Mouse (Mus musculus) lung, postnatal 0 days (tissue): Measurements from ENCODE around the gene Tmem201.
A peak's percentile ranks its signal among the peaks of the same experiment; 100 is the strongest.

ENCODE experiments used
- CTCF ChIP-seq: IDR thresholded peaks from 2 replicates; pipeline ENCODE4 v1.5.1; 2016; ENCODE audit warnings: antibody characterized with exemption, mild to moderate bottlenecking
- EP300 ChIP-seq: IDR thresholded peaks from 2 replicates; pipeline ENCODE4 v1.6.1; 2016; ENCODE audit warnings: antibody characterized with exemption, mild to moderate bottlenecking, control low read depth

DNA sequence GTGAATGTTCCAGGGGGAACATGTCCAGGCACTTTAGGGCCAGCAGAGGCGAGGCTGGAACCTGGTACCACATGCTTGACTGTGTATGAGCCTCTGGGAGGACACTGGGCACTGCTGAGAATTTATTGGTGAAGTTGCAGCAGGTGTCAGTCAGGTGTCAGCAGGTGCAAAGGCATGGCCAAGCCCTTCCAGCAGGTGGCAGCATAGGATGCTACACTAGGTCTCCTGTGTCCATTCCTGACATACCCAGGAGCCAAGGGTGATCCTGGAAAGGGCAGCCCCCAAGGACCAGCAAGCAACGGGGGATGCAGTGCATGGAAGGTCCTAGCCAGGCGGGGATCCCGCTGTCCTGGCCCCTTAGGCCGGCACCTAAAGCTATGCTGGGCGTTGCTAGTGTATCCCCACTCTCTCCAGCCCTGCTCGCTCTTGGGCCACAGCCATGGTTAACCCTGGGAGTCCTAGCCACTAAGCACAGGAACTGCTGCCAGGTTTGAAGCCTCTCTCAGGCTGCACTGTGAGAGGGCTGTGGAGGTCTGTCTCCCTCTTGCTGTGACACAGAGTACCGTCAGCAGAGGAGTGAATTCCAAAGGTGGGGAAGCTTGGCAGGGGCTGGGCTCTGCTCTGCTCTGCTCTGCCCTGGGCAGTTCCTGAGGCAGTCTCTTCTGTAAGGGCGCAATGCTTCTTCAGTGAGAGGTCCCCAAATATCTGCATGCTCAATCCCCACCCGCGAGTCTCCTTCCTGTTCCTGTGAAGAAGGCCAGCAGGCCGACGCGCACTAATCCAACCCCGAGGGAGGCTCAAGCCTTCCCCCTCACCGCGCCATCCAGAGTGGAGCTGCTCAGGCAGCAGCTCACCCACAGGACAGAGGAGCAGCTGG is 13.8 kb downstream of the Tmem201 start:
- no peak for TF ChIP-seq EP300
- TF ChIP-seq CTCF = peak; percentile 79
